ENCODE assay signal across 8 mouse cellular contexts in genomic region chr4:126260520-126261201, GRCm38 (mm10). TPM values are rescaled to one million over a fixed set of nuclear protein-coding genes. Genes with fewer than 3 reads are reported as not detected.
DNase-seq lines count a peak whose midpoint lies in the region; ATAC-seq and TF ChIP-seq lines count a peak whose summit lies in the region.

No protein-coding gene starts in this region.

- 4% methylated on average over 10 of the region's 10 CpGs for WGBS in hindbrain, embryonic 12.5 days
- 4% methylated on average over 10 of the region's 10 CpGs for WGBS in liver, embryonic 11.5 days

- no peak for TF ChIP-seq CTCF in layer of hippocampus, adult 2 months (conservative IDR thresholded peaks at IDR 0.05)

- H3K4me1 ChIP-seq in erythroblast, embryonic 14.5 days (ENCODE audit: control insufficient read depth), result peaks cover 65% of the 10 kb centered on the region
- H3K4me1 ChIP-seq in hindbrain, embryonic 12.5 days, result peaks cover 57% of the 10 kb centered on the region
- H3K4me1 ChIP-seq in liver, embryonic 11.5 days (replicated peaks; ENCODE audit: control insufficient read depth, insufficient read depth, low read length), result peaks cover 53% of the 10 kb centered on the region

- H3K27ac ChIP-seq in layer of hippocampus, adult 2 months, result peak overlapping the region; percentile 80
- H3K27ac ChIP-seq in hindbrain, embryonic 12.5 days, result peak overlapping the region; percentile 80
- H3K27ac ChIP-seq in liver, embryonic 11.5 days (ENCODE audit: low read depth, low read length), result peak overlapping the region; percentile 64

- peaks cover 2% of the 10 kb centered on the region; the same call in 1 of the 2 replicates for H3K36me3 ChIP-seq in erythroblast, embryonic 14.5 days (ENCODE audit: control insufficient read depth)
- H3K36me3 ChIP-seq in hindbrain, embryonic 12.5 days, result no peaks in the 10 kb centered on the region
- H3K36me3 ChIP-seq in liver, embryonic 11.5 days (ENCODE audit: control insufficient read depth, insufficient read depth, low read length), result no peaks in the 10 kb centered on the region

- H3K27me3 ChIP-seq in erythroblast, embryonic 14.5 days (ENCODE audit: control insufficient read depth), result peaks cover 49% of the 10 kb centered on the region
- no peaks in the 10 kb centered on the region for H3K27me3 ChIP-seq in hindbrain, embryonic 12.5 days
- no peaks in the 10 kb centered on the region; the same call in 1 of the 2 replicates for H3K27me3 ChIP-seq in liver, embryonic 11.5 days (replicated peaks; ENCODE audit: control insufficient read depth, insufficient read depth, low read length)

- no peak for ATAC-seq in hindbrain, embryonic 12.5 days (ENCODE audit: low FRiP score)
- ATAC-seq in liver, embryonic 11.5 days (replicated peaks; ENCODE audit: low FRiP score), result peak; percentile 70

- H3K9me3 ChIP-seq in erythroblast, embryonic 14.5 days (ENCODE audit: control insufficient read depth, low read length), result no peaks in the 10 kb centered on the region
- H3K9me3 ChIP-seq in hindbrain, embryonic 12.5 days (replicated peaks), result no peaks in the 10 kb centered on the region
- no peaks in the 10 kb centered on the region for H3K9me3 ChIP-seq in liver, embryonic 11.5 days (ENCODE audit: control insufficient read depth, low read length)

- H3K4me2 ChIP-seq in hindbrain, embryonic 12.5 days (replicated peaks), result peak overlapping the region; percentile 25; the same call in 1 of the 2 replicates
- H3K4me2 ChIP-seq in liver, embryonic 11.5 days, result peak overlapping the region; percentile 65

- peak overlapping the region; percentile 32; the same call in 1 of the 2 replicates for H3K9ac ChIP-seq in hindbrain, embryonic 12.5 days
- H3K9ac ChIP-seq in liver, embryonic 11.5 days (ENCODE audit: low read depth, low read length), result peak overlapping the region; percentile 1; the same call in 1 of the 2 replicates

- no peak overlapping the region for H3K4me3 ChIP-seq in layer of hippocampus, adult 2 months
- peak overlapping the region; percentile 88 for H3K4me3 ChIP-seq in erythroblast, embryonic 14.5 days (replicated peaks)
- H3K4me3 ChIP-seq in hindbrain, embryonic 12.5 days, result no peak overlapping the region
- H3K4me3 ChIP-seq in liver, embryonic 11.5 days (ENCODE audit: low read depth, low read length), result peak overlapping the region; percentile 0; the same call in 1 of the 2 replicates

- DNase-seq in layer of hippocampus, adult 2 months (ENCODE audit: low spot score in 2 of 2), result no peak
- no peak for DNase-seq in layer of hippocampus, postnatal 10 days (ENCODE audit: low spot score in 2 of 2)
- peak; percentile 92 for DNase-seq in adrenal gland, postnatal 14 days
- DNase-seq in liver, embryonic 11.5 days (ENCODE audit: low spot score), result peak; percentile 69
- peak; percentile 77 to 80 for DNase-seq in natural killer cell, adult 2 months (ENCODE audit: low spot score in 2 of 2)
- peak; percentile 80 to 82 for DNase-seq in urinary bladder, postnatal 4 days (ENCODE audit: low spot score in 2 of 2)

RNA-seq across cellular contexts. Expression of gene Trappc3, which starts 1.5 kb away (rescaled TPM):
- total RNA-seq in layer of hippocampus, adult 2 months (2021), result 10 to 100 TPM; 85.4 to 90.5 TPM
- 10 to 100 TPM; 94.9 to 95.2 TPM for total RNA-seq in layer of hippocampus, postnatal 10 days (2021)
- total RNA-seq in adrenal gland, postnatal 14 days (2021), result 70.8 and 75.6 TPM in 2 replicates
- polyA plus RNA-seq in erythroblast, embryonic 14.5 days (2012), result 1.3 and 2.0 TPM in 2 replicates
- 109 and 113 TPM in 2 replicates for polyA plus RNA-seq in hindbrain, embryonic 12.5 days (2016; fragmentation: Nextera tagmentation; extraction: Ambion mirVana)
- polyA plus RNA-seq in liver, embryonic 11.5 days (2014; fragmentation: Nextera tagmentation; extraction: Ambion mirVana), result 20.6 and 26.8 TPM in 2 replicates

RNA-seq across cellular contexts. Expression of gene Map7d1, which starts 4.5 kb away (rescaled TPM):
- total RNA-seq in layer of hippocampus, adult 2 months (2021), result 100 to 1,000 TPM; 246 to 249 TPM
- total RNA-seq in layer of hippocampus, postnatal 10 days (2021), result 100 to 1,000 TPM; 204 to 206 TPM
- 53.4 and 67.3 TPM in 2 replicates for total RNA-seq in adrenal gland, postnatal 14 days (2021)
- 2.5 and 2.9 TPM in 2 replicates for polyA plus RNA-seq in erythroblast, embryonic 14.5 days (2012)
- polyA plus RNA-seq in hindbrain, embryonic 12.5 days (2016; fragmentation: Nextera tagmentation; extraction: Ambion mirVana), result 143 and 150 TPM in 2 replicates
- polyA plus RNA-seq in liver, embryonic 11.5 days (2014; fragmentation: Nextera tagmentation; extraction: Ambion mirVana), result 26.5 and 28.9 TPM in 2 replicates

RNA-seq across cellular contexts. Expression of gene Col8a2, which starts 25.9 kb away (rescaled TPM):
- total RNA-seq in layer of hippocampus, adult 2 months (2021), result 1 to 10 TPM; 1.2 to 1.5 TPM
- total RNA-seq in layer of hippocampus, postnatal 10 days (2021), result 1 to 10 TPM; 1.6 to 3.6 TPM
- total RNA-seq in adrenal gland, postnatal 14 days (2021), result 2.9 and 3.1 TPM in 2 replicates
- polyA plus RNA-seq in erythroblast, embryonic 14.5 days (2012), result not detected in 2 replicates
- polyA plus RNA-seq in hindbrain, embryonic 12.5 days (2016; fragmentation: Nextera tagmentation; extraction: Ambion mirVana), result 50.1 and 56.7 TPM in 2 replicates
- 1.9 and 2.2 TPM in 2 replicates for polyA plus RNA-seq in liver, embryonic 11.5 days (2014; fragmentation: Nextera tagmentation; extraction: Ambion mirVana)

RNA-seq across cellular contexts. Expression of gene Thrap3, which starts 58.1 kb away (rescaled TPM):
- total RNA-seq in layer of hippocampus, adult 2 months (2021), result 100 to 1,000 TPM; 150 to 166 TPM
- total RNA-seq in layer of hippocampus, postnatal 10 days (2021), result 100 to 1,000 TPM; 141 to 144 TPM
- total RNA-seq in adrenal gland, postnatal 14 days (2021), result 190 and 212 TPM in 2 replicates
- polyA plus RNA-seq in erythroblast, embryonic 14.5 days (2012), result 12.8 and 15.5 TPM in 2 replicates
- polyA plus RNA-seq in hindbrain, embryonic 12.5 days (2016; fragmentation: Nextera tagmentation; extraction: Ambion mirVana), result 250 and 255 TPM in 2 replicates
- 199 and 207 TPM in 2 replicates for polyA plus RNA-seq in liver, embryonic 11.5 days (2014; fragmentation: Nextera tagmentation; extraction: Ambion mirVana)

Comparison
In these comparisons a context has a peak if more than half of its experiments do, and no peak if none do; other contexts are left out.
1. DNase-seq: peak in adrenal gland, postnatal 14 days (single experiment), liver, embryonic 11.5 days (single experiment), natural killer cell, adult 2 months (2 of 2) and urinary bladder, postnatal 4 days (2 of 2); none in layer of hippocampus, adult 2 months (0 of 2) and layer of hippocampus, postnatal 10 days (0 of 2).
2. H3K4me3 ChIP-seq: peak in erythroblast, embryonic 14.5 days (single experiment) and liver, embryonic 11.5 days (single experiment); none in layer of hippocampus, adult 2 months (single experiment) and hindbrain, embryonic 12.5 days (single experiment).
3. Peak in every context shown above with its lines, with median percentiles within 50 percentile points of each other: H3K27ac ChIP-seq.